Mouse (Mus musculus): ENCODE measurements around the gene Olfr160.

GRCm38 (mm10) chr9:37750319-37751075, 34.4 kb upstream of the Olfr160 start:
- no peak for TF ChIP-seq EP300 (IDR thresholded peaks at IDR 0.05; ENCODE audit: low read depth)
- no peak for TF ChIP-seq CTCF (IDR thresholded peaks at IDR 0.05; ENCODE audit: low read depth)
